Mouse (Mus musculus): ENCODE data around the gene Pik3ca.

Gene Pik3ca

GRCm38 (mm10) chr3:32505841-32506240 is 108.4 kb downstream of the Pik3ca start:
- DNase-seq, result no peak

GRCm38 (mm10) chr3:32506366-32507225 is 109.1 kb downstream of the Pik3ca start:
- no peak for DNase-seq

GRCm38 (mm10) chr3:32508666-32509324 is 111.3 kb downstream of the Pik3ca start:
- DNase-seq, result peak; percentile 90

GRCm38 (mm10) chr3:32509496-32510374 is 112.3 kb downstream of the Pik3ca start, which contains the start of gene Zfp639:
Gene Zfp639 (plus strand): TSS chr3:32510259.
- peak; percentile 30 for DNase-seq

- DNase-seq, result peak; percentile 97
Observed at GRCm38 (mm10) chr3:32510375-32511190, 113.1 kb downstream of the Pik3ca start.

GRCm38 (mm10) chr3:32511191-32511550 is 113.7 kb downstream of the Pik3ca start:
- DNase-seq, result no peak

- no peak for DNase-seq
Observed at GRCm38 (mm10) chr3:32512686-32513284, 115.3 kb downstream of the Pik3ca start.

GRCm38 (mm10) chr3:32513528-32513927 is 116.1 kb downstream of the Pik3ca start:
- DNase-seq, result no peak
